Mouse (Mus musculus): ENCODE data around the gene Lrtm2. TPM values are rescaled to one million over a fixed set of nuclear protein-coding genes. Genes with fewer than 3 reads are reported as not detected.

The Lrtm2 gene
- polyA plus RNA-seq, 1 experiment from 2014 or later = 15.0 TPM

GRCm38 (mm10) chr6:119358020-119358571 is 27.5 kb upstream of the Lrtm2 start:
- WGBS = 88% methylated on average over 8 of the region's 8 CpGs
- Histone ChIP-seq H3K9me3 (replicated peaks) (no peaks in the 10 kb centered on the region), H3K4me1 (no peaks in the 10 kb centered on the region), H3K27ac (replicated peaks) (no peak overlapping the region), H3K27me3 (replicated peaks) (no peaks in the 10 kb centered on the region), H3K36me3 (peaks cover 66% of the 10 kb centered on the region), H3K4me2 (no peak overlapping the region), H3K4me3 (replicated peaks) (no peak overlapping the region), H3K9ac (replicated peaks) (no peak overlapping the region)
- ATAC-seq (ENCODE audit: low FRiP score) = no peak

GRCm38 (mm10) chr6:119352501-119352900 is 21.9 kb upstream of the Lrtm2 start:
- Histone ChIP-seq H3K4me1 (peaks cover 3% of the 10 kb centered on the region; the same call in 1 of the 2 replicates), H3K9ac (replicated peaks) (no peak overlapping the region), H3K36me3 (peaks cover 35% of the 10 kb centered on the region), H3K4me3 (replicated peaks) (no peak overlapping the region), H3K27me3 (replicated peaks) (no peaks in the 10 kb centered on the region), H3K9me3 (replicated peaks) (no peaks in the 10 kb centered on the region), H3K27ac (replicated peaks) (no peak overlapping the region), H3K4me2 (no peak overlapping the region)
- WGBS = 89% methylated on average over 6 of the region's 6 CpGs
- ATAC-seq (ENCODE audit: low FRiP score) = no peak

- Histone ChIP-seq H3K4me3 (replicated peaks) (no peak overlapping the region), H3K4me2 (no peak overlapping the region), H3K27ac (replicated peaks) (no peak overlapping the region), H3K9ac (replicated peaks) (no peak overlapping the region), H3K4me1 (peaks cover 3% of the 10 kb centered on the region; the same call in 1 of the 2 replicates), H3K27me3 (replicated peaks) (no peaks in the 10 kb centered on the region), H3K9me3 (replicated peaks) (no peaks in the 10 kb centered on the region), H3K36me3 (peaks cover 29% of the 10 kb centered on the region)
- ATAC-seq (ENCODE audit: low FRiP score) = no peak
- WGBS = 89% methylated on average over 8 of the region's 8 CpGs
These were observed 21.1 kb upstream of the Lrtm2 start for GRCm38 (mm10) chr6:119351656-119352055.

- Histone ChIP-seq H3K4me2 (no peak overlapping the region), H3K4me3 (replicated peaks) (no peak overlapping the region), H3K4me1 (peaks cover 3% of the 10 kb centered on the region; the same call in 1 of the 2 replicates), H3K27me3 (replicated peaks) (no peaks in the 10 kb centered on the region), H3K9ac (replicated peaks) (no peak overlapping the region), H3K36me3 (peaks cover 22% of the 10 kb centered on the region), H3K27ac (replicated peaks) (no peak overlapping the region), H3K9me3 (replicated peaks) (no peaks in the 10 kb centered on the region)
- ATAC-seq (ENCODE audit: low FRiP score) = no peak
- WGBS = 88% methylated on average over 9 of the region's 9 CpGs
These were observed 20.2 kb upstream of the Lrtm2 start for GRCm38 (mm10) chr6:119350703-119351198.

- Histone ChIP-seq H3K9ac (replicated peaks) (no peak overlapping the region), H3K4me2 (no peak overlapping the region), H3K27ac (replicated peaks) (no peak overlapping the region), H3K4me1 (peaks cover 3% of the 10 kb centered on the region; the same call in 1 of the 2 replicates), H3K4me3 (replicated peaks) (no peak overlapping the region), H3K9me3 (replicated peaks) (no peaks in the 10 kb centered on the region), H3K36me3 (peaks cover 2% of the 10 kb centered on the region; the same call in 1 of the 2 replicates), H3K27me3 (replicated peaks) (no peaks in the 10 kb centered on the region)
- ATAC-seq (ENCODE audit: low FRiP score) = peak; percentile 72
- 4% methylated on average over 1 of the region's 1 CpGs for WGBS
These were observed 17.7 kb upstream of the Lrtm2 start for GRCm38 (mm10) chr6:119348234-119348633.

GRCm38 (mm10) chr6:119347813-119348212 is 17.2 kb upstream of the Lrtm2 start:
- 83% methylated on average over 5 of the region's 5 CpGs for WGBS
- Histone ChIP-seq H3K27ac (replicated peaks) (no peak overlapping the region), H3K27me3 (replicated peaks) (no peaks in the 10 kb centered on the region), H3K9me3 (replicated peaks) (no peaks in the 10 kb centered on the region), H3K36me3 (no peaks in the 10 kb centered on the region), H3K9ac (replicated peaks) (no peak overlapping the region), H3K4me2 (no peak overlapping the region), H3K4me3 (replicated peaks) (no peak overlapping the region), H3K4me1 (peaks cover 3% of the 10 kb centered on the region; the same call in 1 of the 2 replicates)
- no peak; the same call in 1 of the 2 replicates for ATAC-seq (ENCODE audit: low FRiP score)

GRCm38 (mm10) chr6:119346257-119346656 is 15.7 kb upstream of the Lrtm2 start:
- no peak for ATAC-seq (ENCODE audit: low FRiP score)
- Histone ChIP-seq H3K36me3 (no peaks in the 10 kb centered on the region), H3K27ac (replicated peaks) (no peak overlapping the region), H3K4me3 (replicated peaks) (no peak overlapping the region), H3K4me2 (no peak overlapping the region), H3K27me3 (replicated peaks) (no peaks in the 10 kb centered on the region), H3K9me3 (replicated peaks) (no peaks in the 10 kb centered on the region), H3K9ac (replicated peaks) (no peak overlapping the region), H3K4me1 (peaks cover 4% of the 10 kb centered on the region; the same call in 1 of the 2 replicates)
- 72% methylated on average over 10 of the region's 10 CpGs for WGBS

- H3K4me3 ChIP-seq (replicated peaks) = no peak overlapping the region
- H3K4me1 ChIP-seq = peaks cover 4% of the 10 kb centered on the region; the same call in 1 of the 2 replicates
- H3K9ac ChIP-seq (replicated peaks) = no peak overlapping the region; the same call in 1 of the 2 replicates
- peak; percentile 93 for ATAC-seq (ENCODE audit: low FRiP score)
- no peaks in the 10 kb centered on the region for H3K9me3 ChIP-seq (replicated peaks)
- H3K4me2 ChIP-seq = no peak overlapping the region
- no peaks in the 10 kb centered on the region for H3K36me3 ChIP-seq
- no peak overlapping the region for H3K27ac ChIP-seq (replicated peaks)
- H3K27me3 ChIP-seq (replicated peaks) = no peaks in the 10 kb centered on the region
These were observed 10.8 kb upstream of the Lrtm2 start for GRCm38 (mm10) chr6:119341409-119341808.

- H3K36me3 ChIP-seq = no peaks in the 10 kb centered on the region
- peaks cover 4% of the 10 kb centered on the region for H3K4me1 ChIP-seq
- H3K4me3 ChIP-seq (replicated peaks) = no peak overlapping the region
- WGBS = 32% methylated on average over 11 of the region's 11 CpGs
- no peaks in the 10 kb centered on the region for H3K27me3 ChIP-seq (replicated peaks)
- no peak overlapping the region for H3K9ac ChIP-seq (replicated peaks)
- no peaks in the 10 kb centered on the region for H3K9me3 ChIP-seq (replicated peaks)
- no peak overlapping the region for H3K4me2 ChIP-seq
- no peak overlapping the region for H3K27ac ChIP-seq (replicated peaks)
- no peak for ATAC-seq (ENCODE audit: low FRiP score)
These were observed 7.8 kb upstream of the Lrtm2 start for GRCm38 (mm10) chr6:119338121-119338912.

- WGBS = 75% methylated on average over 3 of the region's 3 CpGs
- no peaks in the 10 kb centered on the region for H3K27me3 ChIP-seq (replicated peaks)
These were observed 6.7 kb upstream of the Lrtm2 start for GRCm38 (mm10) chr6:119337287-119337686.

GRCm38 (mm10) chr6:119336124-119336523 is 5.6 kb upstream of the Lrtm2 start:
- H3K9ac ChIP-seq (replicated peaks) = no peak overlapping the region
- no peaks in the 10 kb centered on the region for H3K27me3 ChIP-seq (replicated peaks)
- H3K4me2 ChIP-seq = no peak overlapping the region
- no peaks in the 10 kb centered on the region for H3K9me3 ChIP-seq (replicated peaks)
- peaks cover 21% of the 10 kb centered on the region for H3K4me1 ChIP-seq
- no peak overlapping the region for H3K4me3 ChIP-seq (replicated peaks)
- no peaks in the 10 kb centered on the region for H3K36me3 ChIP-seq
- ATAC-seq (ENCODE audit: low FRiP score) = no peak
- 89% methylated on average over 7 of the region's 7 CpGs for WGBS
- H3K27ac ChIP-seq (replicated peaks) = no peak overlapping the region

More at GRCm38 (mm10) chr6:119337287-119337686, 6.7 kb upstream of the Lrtm2 start:
- no peak for ATAC-seq (ENCODE audit: low FRiP score)
- H3K36me3 ChIP-seq = no peaks in the 10 kb centered on the region
- H3K4me1 ChIP-seq = peaks cover 12% of the 10 kb centered on the region
- H3K4me2 ChIP-seq = no peak overlapping the region
- H3K4me3 ChIP-seq (replicated peaks) = no peak overlapping the region
- H3K27ac ChIP-seq (replicated peaks) = no peak overlapping the region
- no peaks in the 10 kb centered on the region for H3K9me3 ChIP-seq (replicated peaks)
- H3K9ac ChIP-seq (replicated peaks) = no peak overlapping the region

- H3K4me2 ChIP-seq = no peak overlapping the region
- H3K36me3 ChIP-seq = no peaks in the 10 kb centered on the region
- H3K4me3 ChIP-seq (replicated peaks) = no peak overlapping the region
- no peak overlapping the region for H3K9ac ChIP-seq (replicated peaks)
- H3K27me3 ChIP-seq (replicated peaks) = no peaks in the 10 kb centered on the region
- no peak overlapping the region for H3K27ac ChIP-seq (replicated peaks)
- H3K4me1 ChIP-seq = peaks cover 40% of the 10 kb centered on the region
- no peaks in the 10 kb centered on the region for H3K9me3 ChIP-seq (replicated peaks)
- WGBS = 60% methylated on average over 3 of the region's 3 CpGs
- no peak for ATAC-seq (ENCODE audit: low FRiP score)
These were observed 3.3 kb upstream of the Lrtm2 start for GRCm38 (mm10) chr6:119333831-119334230.
